Mouse (Mus musculus) MEL (cell line): ENCODE measurements around the gene Acoxl. TPM values are rescaled to one million over a fixed set of nuclear protein-coding genes. Genes with fewer than 3 reads are reported as not detected.

Experiments
- DNase-seq: peaks from one replicate; pipeline ENCODE4 v3.0.0; 2011; ENCODE audit warnings: low read depth, low spot score
- H3K27ac ChIP-seq: 2 replicates; pipeline ENCODE4 v1.5.1; 2012; ENCODE audit warnings: low read depth, mild to moderate bottlenecking, control low read depth, low read length, moderate library complexity; ENCODE audit not compliant: control insufficient read depth
- H3K27me3 ChIP-seq, 2 experiments: fragments of 150-350 bp in 1 of 2; sonication (generic) in 1 of 2; 2 replicates each; pipeline ENCODE4 v1.6.1; 2012; ENCODE audit warnings: low read length in 2 of 2, mild to moderate bottlenecking in 2 of 2, improper control_type of control experiment in 1 of 2, moderate library complexity in 1 of 2; ENCODE audit not compliant: insufficient read depth in 2 of 2, control insufficient read depth in 1 of 2
- H3K36me3 ChIP-seq, 2 experiments: 2 replicates each; pipeline ENCODE4 v1.6.1; 2012 to 2014; ENCODE audit warnings: low read length in 2 of 2, improper control_type of control experiment in 1 of 2, inconsistent platforms in 1 of 2, mild to moderate bottlenecking in 1 of 2; ENCODE audit not compliant: insufficient read depth in 2 of 2, control insufficient read depth in 1 of 2
- H3K4me1 ChIP-seq, 2 experiments: fragments of 150-350 bp in 1 of 2; sonication (generic) in 1 of 2; 2 replicates each; pipeline ENCODE4 v1.6.1; 2012; ENCODE audit warnings: low read length in 2 of 2, improper control_type of control experiment in 1 of 2, mild to moderate bottlenecking in 1 of 2; ENCODE audit not compliant: insufficient read depth in 2 of 2, control insufficient read depth in 1 of 2
- H3K4me3 ChIP-seq, 2 experiments: fragments of 150-350 bp in 1 of 2; sonication (generic) in 1 of 2; 2 replicates each; pipeline ENCODE4 v1.5.1; 2012; ENCODE audit warnings: low read depth in 2 of 2, low read length in 2 of 2, mild to moderate bottlenecking in 2 of 2, moderate library complexity in 2 of 2, control low read depth in 1 of 2, improper control_type of control experiment in 1 of 2; ENCODE audit not compliant: control insufficient read depth in 1 of 2, insufficient read depth in 1 of 2
- H3K79me2 ChIP-seq: 2 replicates; pipeline ENCODE4 v1.6.1; 2012; ENCODE audit warnings: mild to moderate bottlenecking, low read length, moderate library complexity; ENCODE audit not compliant: control insufficient read depth, poor library complexity, insufficient read depth
- H3K9ac ChIP-seq: 2 replicates; pipeline ENCODE4 v1.6.1; 2012; ENCODE audit warnings: low read depth, mild to moderate bottlenecking, control low read depth, low read length, moderate library complexity; ENCODE audit not compliant: control insufficient read depth, poor library complexity, severe bottlenecking
- H3K9me3 ChIP-seq: fragments of 150-350 bp; sonication (generic); replicated peaks from 2 replicates; pipeline ENCODE4 v1.6.1; 2012; ENCODE audit warnings: mild to moderate bottlenecking, low read length, improper control_type of control experiment, moderate library complexity; ENCODE audit not compliant: insufficient read depth
- CHD2 ChIP-seq: IDR thresholded peaks from 2 replicates; pipeline ENCODE4 v1.6.1; 2011; ENCODE audit warnings: low read length, improper control_type of control experiment
- CTCF ChIP-seq, 3 experiments: IDR thresholded peaks in 2 of 3; conservative IDR thresholded peaks in 1 of 3; 2 replicates each; pipeline ENCODE4 v1.5.1; 2011 to 2012; ENCODE audit warnings: low read length in 3 of 3, low read depth in 2 of 3, mild to moderate bottlenecking in 2 of 3, improper control_type of control experiment in 1 of 3, inconsistent platforms in 1 of 3, mixed read lengths in 1 of 3, moderate library complexity in 1 of 3; ENCODE audit not compliant: control insufficient read depth in 1 of 3, insufficient read depth in 1 of 3, poor library complexity in 1 of 3, severe bottlenecking in 1 of 3
- ETS1 ChIP-seq: IDR thresholded peaks from 2 replicates; pipeline ENCODE4 v1.6.1; 2012; ENCODE audit warnings: low read depth, mild to moderate bottlenecking, inconsistent platforms, low read length, improper control_type of control experiment, moderate library complexity
- GABPA ChIP-seq: IDR thresholded peaks from 2 replicates; pipeline ENCODE4 v1.6.1; 2012; ENCODE audit warnings: low read depth, mild to moderate bottlenecking, inconsistent platforms, low read length, improper control_type of control experiment, moderate library complexity
- GATA1 ChIP-seq: IDR thresholded peaks from 2 replicates; pipeline ENCODE4 v1.6.1; 2011; ENCODE audit warnings: low read depth, low read length, improper control_type of control experiment
- HCFC1 ChIP-seq: IDR thresholded peaks from 2 replicates; pipeline ENCODE4 v1.6.1; 2012; ENCODE audit warnings: low read depth, mild to moderate bottlenecking, inconsistent platforms, low read length, improper control_type of control experiment, moderate library complexity
- JUND ChIP-seq: IDR thresholded peaks from 2 replicates; pipeline ENCODE4 v1.6.1; 2011; ENCODE audit warnings: low read depth, mild to moderate bottlenecking, improper control_type of control experiment, low read length
- KAT2A ChIP-seq: conservative IDR thresholded peaks from 2 replicates; pipeline ENCODE4 v1.6.1; 2012; ENCODE audit warnings: low read depth, low read length, improper control_type of control experiment, inconsistent platforms
- MEF2A ChIP-seq: IDR thresholded peaks from 2 replicates; pipeline ENCODE4 v1.6.1; 2014; ENCODE audit warnings: low read depth, mild to moderate bottlenecking, inconsistent platforms, low read length, improper control_type of control experiment; ENCODE audit not compliant: poor library complexity, insufficient replicate concordance, severe bottlenecking; ENCODE audit errors: extremely low read depth
- NELFE ChIP-seq: IDR thresholded peaks from 2 replicates; pipeline ENCODE4 v1.6.1; 2011; ENCODE audit warnings: low read depth, low read length, improper control_type of control experiment
- POLR2A ChIP-seq, 2 experiments: IDR thresholded peaks; 2 replicates each; pipeline ENCODE4 v1.6.1; 2011 to 2012; ENCODE audit warnings: low read length in 2 of 2, mild to moderate bottlenecking in 2 of 2, control low read depth in 1 of 2, improper control_type of control experiment in 1 of 2, low read depth in 1 of 2, moderate library complexity in 1 of 2; ENCODE audit not compliant: control insufficient read depth in 1 of 2, insufficient read depth in 1 of 2, poor library complexity in 1 of 2
- TAL1 ChIP-seq: IDR thresholded peaks from 2 replicates; pipeline ENCODE4 v1.6.1; 2012; ENCODE audit warnings: mild to moderate bottlenecking, inconsistent platforms, low read length, moderate library complexity, mixed read lengths
- TBP ChIP-seq: IDR thresholded peaks from 2 replicates; pipeline ENCODE4 v1.8.0; 2011; ENCODE audit warnings: low read depth, low read length, improper control_type of control experiment
- TCF12 ChIP-seq: IDR thresholded peaks from 2 replicates; pipeline ENCODE4 v1.6.1; 2014; ENCODE audit warnings: low read depth, mild to moderate bottlenecking, inconsistent platforms, low read length, improper control_type of control experiment, moderate library complexity
- UBTF ChIP-seq: IDR thresholded peaks from 2 replicates; pipeline ENCODE4 v1.6.1; 2012; ENCODE audit warnings: low read depth, mild to moderate bottlenecking, inconsistent platforms, low read length, improper control_type of control experiment, moderate library complexity, borderline replicate concordance; ENCODE audit not compliant: insufficient read depth
- USF1 ChIP-seq: IDR thresholded peaks from 2 replicates; pipeline ENCODE4 v1.6.1; 2014; ENCODE audit warnings: low read depth, mild to moderate bottlenecking, inconsistent platforms, low read length, improper control_type of control experiment, moderate library complexity
- USF2 ChIP-seq, 2 experiments: IDR thresholded peaks; 2 replicates each; pipeline ENCODE4 v1.6.1; 2011 to 2012; ENCODE audit warnings: improper control_type of control experiment in 2 of 2, low read length in 2 of 2, borderline replicate concordance in 1 of 2, inconsistent platforms in 1 of 2, low read depth in 1 of 2, mild to moderate bottlenecking in 1 of 2; ENCODE audit not compliant: insufficient read depth in 1 of 2
- ZC3H11A ChIP-seq: IDR thresholded peaks from 2 replicates; pipeline ENCODE4 v1.6.1; 2012; ENCODE audit warnings: low read depth, mild to moderate bottlenecking, inconsistent platforms, low read length, improper control_type of control experiment
- ZNF384 ChIP-seq: IDR thresholded peaks from 2 replicates; pipeline ENCODE4 v1.6.1; 2012; ENCODE audit warnings: low read depth, mild to moderate bottlenecking, inconsistent platforms, low read length, improper control_type of control experiment
- polyA plus RNA-seq, 2 experiments: library from polyadenylated mRNA; stranded (reverse) in 1 of 2; unstranded in 1 of 2; fragments of >175 nt in 1 of 2; fragments of >200 nt in 1 of 2; gene quantifications; 2 replicates each; pipeline versions ENCODE4 v1.2.1 to v1.2.4; 2012; ENCODE audit warnings: low replicate concordance in 2 of 2, low read depth in 1 of 2; ENCODE audit not compliant: insufficient read length in 2 of 2, insufficient read depth in 1 of 2, missing spikeins in 1 of 2
- total RNA-seq: library from RNA; depleted of rRNA; stranded (reverse); fragments of 300-350 nt; gene quantifications from 2 replicates; pipeline ENCODE4 v1.2.3, GENCODE M21; 2012

Gene Acoxl
- total and polyA plus RNA-seq, 3 experiments: 0.31 to 0.39 TPM; not detected in 1

GRCm38 (mm10) chr2:127976276-127976675 lies 137.6 kb downstream of the Acoxl start:
- no peak overlapping the region for H3K4me3 ChIP-seq
- H3K4me1 ChIP-seq: no peaks in the 10 kb centered on the region
- no peaks in the 10 kb centered on the region; a peak in 1 of 4 replicates for H3K27me3 ChIP-seq
- H3K27ac ChIP-seq: no peak overlapping the region
- no peak for DNase-seq
- TF ChIP-seq TCF12 (no peak), TAL1 (no peak), HCFC1 (no peak), UBTF (no peak), KAT2A (no peak), ZC3H11A (no peak), TBP (no peak), USF2 (IDR thresholded peaks at IDR 0.05; ENCODE audit: borderline replicate concordance in 1 of 2, insufficient read depth in 1 of 2, low read depth in 1 of 2, low read length in 2 of 2) (no peak)
- H3K9me3 ChIP-seq: no peaks in the 10 kb centered on the region
- H3K9ac ChIP-seq: no peak overlapping the region
- H3K79me2 ChIP-seq: no peaks in the 10 kb centered on the region
- no peaks in the 10 kb centered on the region for H3K36me3 ChIP-seq

- DNase-seq: no peak
- no peak overlapping the region for H3K4me3 ChIP-seq
- no peaks in the 10 kb centered on the region for H3K79me2 ChIP-seq
- H3K4me1 ChIP-seq: no peaks in the 10 kb centered on the region
- H3K27ac ChIP-seq: no peak overlapping the region
- TF ChIP-seq JUND (no peak), ETS1 (no peak), POLR2A (IDR thresholded peaks at IDR 0.05; ENCODE audit: control insufficient read depth in 1 of 2, insufficient read depth in 1 of 2, low read depth in 1 of 2, low read length in 2 of 2, poor library complexity in 1 of 2) (no peak), NELFE (no peak), GATA1 (no peak), TBP (no peak), USF1 (no peak), CTCF (IDR thresholded peaks at IDR 0.05 in 2 of 3, conservative IDR thresholded peaks at IDR 0.05 in 1 of 3; ENCODE audit: control insufficient read depth in 1 of 3, insufficient read depth in 1 of 3, low read depth in 2 of 3, low read length in 3 of 3, poor library complexity in 1 of 3, severe bottlenecking in 1 of 3) (no peak), GABPA (no peak), MEF2A (no peak), ZNF384 (no peak), CHD2 (no peak)
- H3K36me3 ChIP-seq: no peaks in the 10 kb centered on the region
- no peaks in the 10 kb centered on the region; a peak in 1 of 4 replicates for H3K27me3 ChIP-seq
- no peaks in the 10 kb centered on the region for H3K9me3 ChIP-seq
- H3K9ac ChIP-seq: no peak overlapping the region
Observed at GRCm38 (mm10) chr2:127978601-127979230, 140.0 kb downstream of the Acoxl start.
